8 mouse cellular contexts compared by ENCODE assay signal in genomic region chrX:38576078-38576477, GRCm38 (mm10). TPM values are rescaled to one million over a fixed set of nuclear protein-coding genes. Genes with fewer than 3 reads are reported as not detected.
DNase-seq lines count a peak whose midpoint lies in the region; ATAC-seq and TF ChIP-seq lines count a peak whose summit lies in the region.

Gene Cul4b (minus strand): TSS chrX:38576196.

- no peaks in the 10 kb centered on the region for H3K9me3 ChIP-seq in embryonic facial prominence, embryonic 12.5 days
- H3K9me3 ChIP-seq in limb, embryonic 11.5 days (ENCODE audit: control insufficient read depth, low read length) = no peaks in the 10 kb centered on the region

- intact Hi-C loops in heart, postnatal 10 days (cut with DNase I) = no loop called here

- H3K4me3 ChIP-seq in lung, adult 2 months (replicated peaks; ENCODE audit: extremely low read depth, low read depth, low read length) = no peak within 1 kb of the TSS
- no peak within 1 kb of the TSS for H3K4me3 ChIP-seq in embryonic facial prominence, embryonic 12.5 days
- no peak within 1 kb of the TSS for H3K4me3 ChIP-seq in limb, embryonic 11.5 days (ENCODE audit: low read depth, low read length)

- H3K27me3 ChIP-seq in embryonic facial prominence, embryonic 12.5 days = no peaks in the 10 kb centered on the region
- H3K27me3 ChIP-seq in limb, embryonic 11.5 days (ENCODE audit: control insufficient read depth, insufficient read depth, low read length) = no peaks in the 10 kb centered on the region

- no peak within 1 kb of the TSS for H3K4me2 ChIP-seq in embryonic facial prominence, embryonic 12.5 days (replicated peaks)
- H3K4me2 ChIP-seq in limb, embryonic 11.5 days (ENCODE audit: low read depth, severe bottlenecking) = no peak within 1 kb of the TSS

- no peaks in the 10 kb centered on the region for H3K36me3 ChIP-seq in embryonic facial prominence, embryonic 12.5 days
- no peaks in the 10 kb centered on the region for H3K36me3 ChIP-seq in limb, embryonic 11.5 days (ENCODE audit: control insufficient read depth, insufficient read depth, low read length)

- 82% methylated on average over 15 of the region's 15 CpGs for WGBS in lung, adult 2 months
- WGBS in embryonic facial prominence, embryonic 12.5 days = 87% methylated on average over 15 of the region's 15 CpGs
- WGBS in limb, embryonic 11.5 days = 83% methylated on average over 15 of the region's 15 CpGs

- TF ChIP-seq CTCF in lung, adult 2 months (IDR thresholded peaks at IDR 0.05; ENCODE audit: insufficient read depth, low read length) = no peak

- ATAC-seq in embryonic facial prominence, embryonic 12.5 days (ENCODE audit: insufficient number of reproducible peaks, insufficient read depth, low FRiP score, low TSS enrichment) = no peak
- no peak for ATAC-seq in limb, embryonic 11.5 days (ENCODE audit: insufficient number of reproducible peaks, low FRiP score, low TSS enrichment, low read depth)
- no peak for ATAC-seq in neutrophil, adult 5-6 weeks (ENCODE audit: extremely low read depth, insufficient number of reproducible peaks, low FRiP score, poor library complexity, severe bottlenecking)

- no peak within 1 kb of the TSS for H3K9ac ChIP-seq in embryonic facial prominence, embryonic 12.5 days
- no peak within 1 kb of the TSS for H3K9ac ChIP-seq in limb, embryonic 11.5 days (ENCODE audit: low read length)

- no peak within 1 kb of the TSS for H3K27ac ChIP-seq in embryonic facial prominence, embryonic 12.5 days
- H3K27ac ChIP-seq in limb, embryonic 11.5 days (replicated peaks; ENCODE audit: low read depth, low read length) = no peak within 1 kb of the TSS

- no peaks in the 10 kb centered on the region for H3K4me1 ChIP-seq in lung, adult 2 months (ENCODE audit: control insufficient read depth, insufficient read depth, low read length)
- H3K4me1 ChIP-seq in embryonic facial prominence, embryonic 12.5 days = no peaks in the 10 kb centered on the region
- H3K4me1 ChIP-seq in limb, embryonic 11.5 days (ENCODE audit: control insufficient read depth, insufficient read depth, low read length) = no peaks in the 10 kb centered on the region

- no peak for TF ChIP-seq POLR2A in lung, adult 2 months (IDR thresholded peaks at IDR 0.05; ENCODE audit: borderline replicate concordance, extremely low read depth, low read depth, low read length)

- peak; percentile 2 for DNase-seq in lung, postnatal 10 days
- DNase-seq in lung, adult 2 months = no peak
- peak; percentile 53 to 56 for DNase-seq in heart, postnatal 10 days
- no peak for DNase-seq in limb, embryonic 11.5 days (ENCODE audit: low spot score)
- DNase-seq in yolk sac, embryonic 10.5 days (ENCODE audit: low spot score) = no peak
- DNase-seq in kidney, postnatal 10 days = no peak

RNA-seq across cellular contexts. Expression of gene Cul4b, which starts in this region (rescaled TPM):
- polyA plus RNA-seq in lung, adult 2 months (2012; rRNA removed) = 3.4 and 4.1 TPM in 2 replicates
- polyA plus RNA-seq in embryonic facial prominence, embryonic 12.5 days (2016; fragmentation: Nextera tagmentation; extraction: Ambion mirVana) = 46.9 and 48.8 TPM in 2 replicates
- total RNA-seq in heart, postnatal 10 days (2021) = 10 to 100 TPM; 17.3 to 19.3 TPM
- polyA plus RNA-seq in limb, embryonic 11.5 days (2014; fragmentation: Nextera tagmentation; extraction: Ambion mirVana) = 63.0 and 63.6 TPM in 2 replicates
- 42.7 and 49.1 TPM in 2 replicates for total RNA-seq in neutrophil, adult 5-6 weeks (2017)

Comparison
In these comparisons a context has a peak if more than half of its experiments do, and no peak if none do; other contexts are left out.
1. DNase-seq: peak in lung, postnatal 10 days (single experiment) and heart, postnatal 10 days (2 of 2); none in lung, adult 2 months (single experiment), limb, embryonic 11.5 days (single experiment), yolk sac, embryonic 10.5 days (single experiment) and kidney, postnatal 10 days (single experiment).